Mouse (Mus musculus) kidney, embryonic 15.5 days (tissue): ENCODE results near the gene Guca1a. TPM values are rescaled to one million over a fixed set of nuclear protein-coding genes. Genes with fewer than 3 reads are reported as not detected.

Source experiments
- ATAC-seq: fragments of 200-750 bp; cut with Nextera tagmentation; replicated peaks from 2 replicates; pipeline ENCODE4 v1.8.0; 2017; ENCODE audit warnings: moderate TSS enrichment; ENCODE audit not compliant: low FRiP score
- H3K27ac ChIP-seq: fragments of 300-500 bp; sonication (generic); 2 replicates; pipeline ENCODE4 v1.5.1; 2015; ENCODE audit warnings: mild to moderate bottlenecking, inconsistent platforms
- H3K27me3 ChIP-seq: fragments of 300-500 bp; sonication (generic); 2 replicates; pipeline ENCODE4 v1.6.1; 2015; ENCODE audit warnings: inconsistent platforms
- H3K36me3 ChIP-seq: fragments of 300-500 bp; sonication (generic); 2 replicates; pipeline ENCODE4 v1.6.1; 2015; ENCODE audit warnings: inconsistent platforms
- H3K4me1 ChIP-seq: fragments of 300-500 bp; sonication (generic); 2 replicates; pipeline ENCODE4 v1.6.1; 2015; ENCODE audit warnings: inconsistent platforms
- H3K4me2 ChIP-seq: fragments of 300-500 bp; sonication (generic); 2 replicates; pipeline ENCODE4 v1.6.1; 2015; ENCODE audit warnings: moderate library complexity, mild to moderate bottlenecking, inconsistent platforms
- H3K4me3 ChIP-seq: fragments of 300-500 bp; sonication (generic); replicated peaks from 2 replicates; pipeline ENCODE4 v1.5.1; 2015; ENCODE audit warnings: mild to moderate bottlenecking, inconsistent platforms
- H3K9ac ChIP-seq: fragments of 300-500 bp; sonication (generic); 2 replicates; pipeline ENCODE4 v1.6.1; 2015; ENCODE audit warnings: mild to moderate bottlenecking, inconsistent platforms
- H3K9me3 ChIP-seq: fragments of 300-500 bp; sonication (generic); replicated peaks from 2 replicates; pipeline ENCODE4 v1.6.1; 2016; ENCODE audit warnings: inconsistent platforms
- WGBS: fragments of 180-500 bp; shearing (Covaris S2); methylation state at CpG from one replicate; pipeline ENCODE4 v1.1.7; 2015; ENCODE audit warnings: mixed read lengths; 5-methylcytosine and 5-hydroxymethylcytosine counted together
- polyA plus RNA-seq: library from polyadenylated mRNA; unstranded; fragments of >200 nt; fragmentation: Nextera tagmentation; extraction: Ambion mirVana; gene quantifications from 2 replicates; pipeline ENCODE4 v1.2.1, GENCODE M21; 2015

Guca1a gene
- polyA plus RNA-seq, 1 experiment from 2014 or later: 1.6 TPM

DNA sequence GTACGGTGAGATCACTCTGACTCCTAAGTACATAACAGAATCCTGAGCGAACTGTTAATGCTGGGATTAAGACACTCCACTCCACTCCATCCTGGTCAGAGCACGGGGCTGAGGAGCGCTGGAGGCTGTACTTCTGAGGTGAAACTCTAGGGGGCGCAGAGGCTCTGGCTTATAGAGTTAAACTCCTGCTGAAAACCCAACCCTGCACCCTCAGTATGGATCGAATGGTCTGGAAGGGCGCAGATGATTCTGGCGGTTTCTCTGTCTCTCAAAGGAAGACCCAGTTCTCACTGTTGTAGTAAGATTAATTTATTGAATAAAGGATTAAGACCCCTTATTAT lies 8.1 kb upstream of the Guca1a start:
- Histone ChIP-seq H3K4me1 (peaks cover 8% of the 10 kb centered on the region), H3K27me3 (peaks cover 56% of the 10 kb centered on the region), H3K36me3 (no peaks in the 10 kb centered on the region), H3K4me3 (no peak overlapping the region), H3K9ac (no peak overlapping the region), H3K4me2 (no peak overlapping the region), H3K27ac (no peak overlapping the region), H3K9me3 (no peaks in the 10 kb centered on the region)
- ATAC-seq: peak; percentile 44; the same call in 1 of the 2 replicates
- 18% methylated on average over 8 of the region's 8 CpGs for WGBS

DNA sequence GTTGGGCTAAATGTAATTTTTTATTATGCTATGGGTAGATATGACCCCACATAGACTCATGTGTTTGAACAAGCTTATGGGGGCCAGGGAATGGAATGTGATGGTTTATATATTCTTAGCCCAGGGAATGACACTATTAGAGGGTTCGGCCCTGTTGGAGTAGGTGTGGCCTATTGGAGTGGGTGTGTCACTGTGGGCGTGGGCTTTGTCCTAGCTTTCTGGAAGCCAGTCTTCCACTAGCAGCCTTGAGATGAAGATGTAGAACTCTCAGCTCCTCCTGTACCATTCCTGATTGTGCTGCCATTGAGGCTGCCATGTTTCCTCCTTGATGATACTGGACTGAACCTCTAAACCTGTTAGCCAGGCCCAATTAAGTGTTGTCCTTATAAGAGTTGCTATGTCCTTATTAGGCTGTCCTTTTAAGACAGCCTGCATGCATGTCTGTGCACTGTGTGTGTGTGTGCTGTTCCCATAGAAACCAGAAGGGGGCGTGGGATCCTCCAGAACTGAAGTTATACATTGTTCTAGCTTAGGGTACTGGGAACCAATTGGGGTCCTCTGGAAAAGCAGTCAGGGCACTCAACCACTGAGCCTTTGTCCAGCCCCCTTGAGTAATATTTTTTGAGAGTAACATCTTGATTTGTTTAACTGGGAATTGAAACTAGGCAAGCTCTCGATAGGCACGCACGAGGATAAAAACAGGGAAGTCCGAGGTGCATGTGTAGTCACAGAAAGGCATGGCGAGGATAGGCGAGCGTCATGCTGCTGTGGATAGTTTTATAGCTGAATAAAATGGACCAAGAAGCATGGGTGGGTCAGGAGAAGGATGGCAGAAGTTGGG lies 7.6 kb upstream of the Guca1a start:
- no peaks in the 10 kb centered on the region for H3K9me3 ChIP-seq
- no peaks in the 10 kb centered on the region for H3K36me3 ChIP-seq
- H3K27ac ChIP-seq: no peak overlapping the region
- no peak overlapping the region for H3K4me2 ChIP-seq
- WGBS: 67% methylated on average over 10 of the region's 10 CpGs
- H3K9ac ChIP-seq: no peak overlapping the region
- peaks cover 50% of the 10 kb centered on the region for H3K27me3 ChIP-seq
- ATAC-seq: no peak
- H3K4me1 ChIP-seq: peaks cover 8% of the 10 kb centered on the region
- H3K4me3 ChIP-seq: no peak overlapping the region

DNA sequence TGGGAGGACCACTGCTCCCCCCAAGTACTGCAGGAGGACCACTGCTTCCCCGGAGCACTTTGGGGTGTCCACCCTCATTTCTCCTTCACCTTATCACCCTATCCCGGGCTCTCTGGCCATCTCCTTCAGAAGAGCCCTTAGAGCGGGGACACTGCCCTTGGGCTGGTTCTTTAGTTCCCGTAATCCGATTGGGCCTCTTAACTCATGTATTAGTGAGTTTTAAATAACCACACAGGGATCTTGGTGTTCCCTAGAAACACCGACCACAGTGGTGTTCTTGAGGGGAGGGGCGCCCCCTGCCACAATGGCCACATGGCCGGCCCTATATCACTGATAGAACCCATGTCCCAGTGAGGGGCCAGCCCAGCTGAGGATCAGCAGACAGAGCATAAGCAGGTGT lies 1.3 kb downstream of the Guca1a start:
- Histone ChIP-seq H3K27me3 (peaks cover 22% of the 10 kb centered on the region), H3K4me3 (no peak overlapping the region), H3K4me1 (peaks cover 16% of the 10 kb centered on the region), H3K27ac (no peak overlapping the region), H3K36me3 (no peaks in the 10 kb centered on the region), H3K9ac (no peak overlapping the region), H3K4me2 (no peak overlapping the region), H3K9me3 (no peaks in the 10 kb centered on the region)
- WGBS: 88% methylated on average over 8 of the region's 8 CpGs
- ATAC-seq: no peak

DNA sequence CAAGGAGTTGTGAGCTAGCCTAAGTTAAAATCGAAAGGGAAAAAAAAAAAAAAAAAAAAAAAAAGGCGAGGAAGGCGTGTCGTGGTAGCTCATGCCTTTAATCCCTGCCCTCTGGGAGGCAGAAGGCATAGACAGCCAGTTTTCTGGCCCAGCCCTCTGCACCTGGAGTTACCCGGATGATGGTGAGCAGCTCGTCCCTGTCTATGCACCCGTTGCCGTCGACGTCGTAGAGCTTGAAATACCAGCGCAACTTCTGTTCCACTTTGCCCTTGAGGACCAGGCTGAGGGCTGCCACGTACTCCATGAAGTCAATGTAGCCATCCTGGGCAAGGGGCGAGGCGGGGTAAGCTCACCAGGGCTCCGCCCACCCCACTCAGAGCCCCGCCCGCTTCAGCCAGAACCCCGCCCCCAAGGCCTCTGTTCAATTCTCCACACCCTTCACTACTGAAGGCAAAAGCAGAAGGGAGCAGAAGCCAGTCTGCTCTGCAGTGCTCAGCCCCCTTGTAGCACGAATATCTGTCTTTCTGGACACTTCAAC lies 4.9 kb downstream of the Guca1a start:
- ATAC-seq: peak; percentile 65; the same call in 1 of the 2 replicates
- H3K4me1 ChIP-seq: peaks cover 17% of the 10 kb centered on the region
- H3K4me3 ChIP-seq: peak overlapping the region; percentile 34
- no peaks in the 10 kb centered on the region; the same call in 1 of the 2 replicates for H3K9me3 ChIP-seq
- H3K36me3 ChIP-seq: no peaks in the 10 kb centered on the region
- 4% methylated on average over 19 of the region's 20 CpGs for WGBS
- peaks cover 24% of the 10 kb centered on the region for H3K27me3 ChIP-seq
- H3K27ac ChIP-seq: no peak overlapping the region
- H3K9ac ChIP-seq: no peak overlapping the region
- peak overlapping the region; percentile 59 for H3K4me2 ChIP-seq

GRCm38 (mm10) chr17:47394223-47394869 lies 6.0 kb downstream of the Guca1a start:
- H3K9ac ChIP-seq: 0 out of 2 replicates have a peak overlapping the region, but pooled peaks have one; percentile 7
- H3K27ac ChIP-seq: no peak overlapping the region
- peak; percentile 17 for ATAC-seq
- H3K9me3 ChIP-seq: no peaks in the 10 kb centered on the region; the same call in 1 of the 2 replicates
- H3K4me2 ChIP-seq: peak overlapping the region; percentile 59
- no peaks in the 10 kb centered on the region for H3K36me3 ChIP-seq
- H3K4me1 ChIP-seq: peaks cover 17% of the 10 kb centered on the region
- H3K27me3 ChIP-seq: peaks cover 24% of the 10 kb centered on the region
- peak overlapping the region; percentile 34 for H3K4me3 ChIP-seq
- 15% methylated on average over 23 of the region's 24 CpGs for WGBS

DNA sequence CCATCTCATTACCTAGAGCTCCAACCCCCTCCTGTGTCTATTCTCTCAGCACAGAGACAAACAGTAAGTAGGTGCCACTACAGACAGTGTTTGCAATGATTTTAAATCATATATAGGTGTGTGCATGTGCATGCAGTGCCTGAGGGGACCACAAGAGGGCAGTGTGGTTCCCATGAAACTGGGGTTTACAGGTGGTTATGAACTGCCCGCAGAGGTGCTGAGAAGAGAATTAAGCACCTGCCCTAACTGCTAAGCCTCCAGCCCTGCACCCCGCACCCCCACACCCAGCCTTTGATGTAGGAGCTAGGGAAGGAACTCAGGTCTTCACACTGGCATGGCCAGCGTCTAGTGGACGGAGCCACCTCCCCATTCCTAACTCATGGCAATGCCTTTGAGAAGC lies 13.7 kb downstream of the Guca1a start:
- H3K4me3 ChIP-seq: no peak overlapping the region
- H3K4me1 ChIP-seq: peaks cover 10% of the 10 kb centered on the region; the same call in 1 of the 2 replicates
- WGBS: 59% methylated on average over 4 of the region's 4 CpGs
- H3K9me3 ChIP-seq: no peaks in the 10 kb centered on the region
- H3K27ac ChIP-seq: no peak overlapping the region
- H3K27me3 ChIP-seq: no peaks in the 10 kb centered on the region
- no peak overlapping the region for H3K4me2 ChIP-seq
- H3K36me3 ChIP-seq: peaks cover 1% of the 10 kb centered on the region; the same call in 1 of the 2 replicates
- no peak overlapping the region for H3K9ac ChIP-seq
- no peak for ATAC-seq

- H3K27me3 ChIP-seq: no peaks in the 10 kb centered on the region
- H3K4me3 ChIP-seq: no peak within 1 kb of the TSS
- peaks cover 16% of the 10 kb centered on the region for H3K36me3 ChIP-seq
- 32% methylated on average over 10 of the region's 10 CpGs for WGBS
- H3K4me1 ChIP-seq: peaks cover 10% of the 10 kb centered on the region; the same call in 1 of the 2 replicates
- H3K9me3 ChIP-seq: no peaks in the 10 kb centered on the region
- H3K9ac ChIP-seq: no peak within 1 kb of the TSS
- no peak for ATAC-seq
- H3K4me2 ChIP-seq: peak within 1 kb of the TSS; percentile 7; the same call in 1 of the 2 replicates
- H3K27ac ChIP-seq: no peak within 1 kb of the TSS
Observed at GRCm38 (mm10) chr17:47385145-47385544, 15.2 kb downstream of the Guca1a start, which contains the start of gene Guca1b. Gene Guca1b, plus strand, starts transcription at chr17:47385393.

- Histone ChIP-seq H3K4me1 (peaks cover 10% of the 10 kb centered on the region; the same call in 1 of the 2 replicates), H3K9me3 (no peaks in the 10 kb centered on the region), H3K4me2 (no peak overlapping the region), H3K27ac (no peak overlapping the region), H3K4me3 (no peak overlapping the region), H3K36me3 (peaks cover 27% of the 10 kb centered on the region), H3K9ac (no peak overlapping the region), H3K27me3 (no peaks in the 10 kb centered on the region)
- WGBS: 90% methylated on average over 3 of the region's 3 CpGs
- ATAC-seq: no peak
Observed at GRCm38 (mm10) chr17:47384064-47384463, 16.3 kb downstream of the Guca1a start.

DNA sequence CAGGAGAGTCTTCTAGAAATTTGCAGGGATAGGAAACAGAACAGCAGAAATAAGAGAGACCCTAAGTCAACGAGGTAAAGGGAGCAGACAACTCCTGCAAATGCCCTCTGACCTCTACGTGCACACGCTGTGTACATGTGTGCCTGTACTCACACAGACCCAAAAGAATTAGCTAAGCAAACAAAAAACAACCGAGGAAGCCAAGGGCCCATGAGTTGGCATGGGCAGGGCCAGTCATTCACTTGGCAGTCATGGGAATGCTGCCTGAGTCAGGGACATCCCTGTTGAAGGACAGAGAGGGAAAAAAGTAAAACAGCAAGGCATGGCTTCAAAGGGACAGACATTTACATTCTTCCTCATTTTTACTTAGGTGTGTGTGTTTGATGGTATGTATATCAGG lies 17.1 kb downstream of the Guca1a start:
- Histone ChIP-seq H3K4me3 (no peak overlapping the region), H3K36me3 (peaks cover 35% of the 10 kb centered on the region), H3K9me3 (no peaks in the 10 kb centered on the region), H3K27me3 (no peaks in the 10 kb centered on the region), H3K4me1 (peaks cover 10% of the 10 kb centered on the region; the same call in 1 of the 2 replicates), H3K9ac (no peak overlapping the region), H3K4me2 (no peak overlapping the region), H3K27ac (no peak overlapping the region)
- 80% methylated on average over 4 of the region's 4 CpGs for WGBS
- ATAC-seq: no peak

- Histone ChIP-seq H3K9ac (no peak overlapping the region), H3K4me2 (no peak overlapping the region), H3K36me3 (peaks cover 48% of the 10 kb centered on the region), H3K27ac (no peak overlapping the region), H3K27me3 (no peaks in the 10 kb centered on the region), H3K4me1 (peaks cover 10% of the 10 kb centered on the region; the same call in 1 of the 2 replicates), H3K9me3 (no peaks in the 10 kb centered on the region), H3K4me3 (no peak overlapping the region)
- WGBS: 80% methylated on average over 11 of the region's 11 CpGs
- no peak for ATAC-seq
Observed at GRCm38 (mm10) chr17:47381917-47382316, 18.5 kb downstream of the Guca1a start.

DNA sequence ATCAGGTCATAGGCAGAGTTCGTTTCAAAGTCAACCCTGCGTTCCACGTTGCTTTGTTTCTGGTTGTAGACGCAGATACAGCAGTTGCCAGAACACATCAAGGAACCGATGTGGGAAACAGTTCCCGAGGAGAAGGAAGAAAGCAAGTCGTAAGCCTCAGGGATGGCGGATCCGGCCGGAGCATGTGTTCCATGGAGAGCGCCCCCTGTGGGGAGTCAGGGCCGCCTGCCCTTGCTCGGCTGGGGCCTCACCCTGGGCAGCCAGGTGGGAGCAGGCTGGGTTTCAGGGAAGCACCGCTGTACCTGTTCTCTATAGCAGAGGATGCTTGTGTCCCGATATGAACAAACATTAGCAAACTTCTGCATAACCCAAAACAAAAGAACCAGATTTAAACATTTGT lies 22.3 kb downstream of the Guca1a start:
- no peak overlapping the region for H3K27ac ChIP-seq
- no peak overlapping the region for H3K9ac ChIP-seq
- H3K4me2 ChIP-seq: no peak overlapping the region
- H3K4me3 ChIP-seq: no peak overlapping the region
- peaks cover 86% of the 10 kb centered on the region for H3K36me3 ChIP-seq
- no peaks in the 10 kb centered on the region for H3K9me3 ChIP-seq
- H3K4me1 ChIP-seq: no peaks in the 10 kb centered on the region
- no peak for ATAC-seq
- 83% methylated on average over 15 of the region's 15 CpGs for WGBS
- no peaks in the 10 kb centered on the region for H3K27me3 ChIP-seq

- H3K27ac ChIP-seq: no peak overlapping the region
- no peak overlapping the region for H3K4me3 ChIP-seq
- 85% methylated on average over 6 of the region's 6 CpGs for WGBS
- no peaks in the 10 kb centered on the region for H3K27me3 ChIP-seq
- no peaks in the 10 kb centered on the region for H3K9me3 ChIP-seq
- ATAC-seq: no peak
- no peaks in the 10 kb centered on the region for H3K4me1 ChIP-seq
- peaks cover 97% of the 10 kb centered on the region for H3K36me3 ChIP-seq
- no peak overlapping the region for H3K4me2 ChIP-seq
- no peak overlapping the region for H3K9ac ChIP-seq
Observed at GRCm38 (mm10) chr17:47376779-47377280, 23.6 kb downstream of the Guca1a start.
